Mouse (Mus musculus) lung, embryonic 14.5 days (tissue): ENCODE measurements around the gene Usp47. TPM values are rescaled to one million over a fixed set of nuclear protein-coding genes. Genes with fewer than 3 reads are reported as not detected.

ENCODE experiments used
- ATAC-seq: fragments of 200-750 bp; cut with Nextera tagmentation; 2 replicates; pipeline ENCODE4 v1.8.0; 2017; ENCODE audit warnings: mild to moderate bottlenecking, moderate TSS enrichment, moderate library complexity; ENCODE audit not compliant: insufficient read depth
- DNase-seq: peaks from one replicate; pipeline ENCODE4 v3.0.0-alpha.2; 2015
- H3K27ac ChIP-seq: fragments of 300-500 bp; sonication (generic); 2 replicates; pipeline ENCODE4 v1.5.1; 2014; ENCODE audit warnings: low read depth, mild to moderate bottlenecking, moderate library complexity
- H3K27me3 ChIP-seq: fragments of 300-500 bp; sonication (generic); 2 replicates; pipeline ENCODE4 v1.6.1; 2014; ENCODE audit warnings: low read length, control low read depth; ENCODE audit not compliant: insufficient read depth
- H3K36me3 ChIP-seq: fragments of 300-500 bp; sonication (generic); 2 replicates; pipeline ENCODE4 v1.6.1; 2014; ENCODE audit warnings: control low read depth; ENCODE audit not compliant: insufficient read depth
- H3K4me1 ChIP-seq: fragments of 300-500 bp; sonication (generic); 2 replicates; pipeline ENCODE4 v1.6.1; 2014; ENCODE audit warnings: antibody characterized with exemption, control low read depth; ENCODE audit not compliant: insufficient read depth
- H3K4me2 ChIP-seq: fragments of 300-500 bp; sonication (generic); 2 replicates; pipeline ENCODE4 v1.6.1; 2014; ENCODE audit warnings: mild to moderate bottlenecking
- H3K4me3 ChIP-seq: fragments of 300-500 bp; sonication (generic); 2 replicates; pipeline ENCODE4 v1.5.1; 2014; ENCODE audit warnings: low read depth, low read length
- H3K9ac ChIP-seq: fragments of 300-500 bp; sonication (generic); 2 replicates; pipeline ENCODE4 v1.6.1; 2014
- H3K9me3 ChIP-seq: fragments of 300-500 bp; sonication (generic); 2 replicates; pipeline ENCODE4 v1.6.1; 2016; ENCODE audit warnings: low read depth, low read length, control low read depth
- CTCF ChIP-seq: IDR thresholded peaks from 2 replicates; pipeline ENCODE4 v1.5.1; 2016; ENCODE audit warnings: antibody characterized with exemption, low read depth
- WGBS: fragments of 180-500 bp; shearing (Covaris S2); extraction: QIAGEN DNeasy Blood & Tissue Kit; methylation state at CpG from one replicate; pipeline ENCODE4 v1.1.7; 2014; 5-methylcytosine and 5-hydroxymethylcytosine counted together
- polyA plus RNA-seq: library from polyadenylated mRNA; unstranded; fragments of >200 nt; fragmentation: Nextera tagmentation; extraction: Ambion mirVana; gene quantifications from 2 replicates; pipeline ENCODE4 v1.2.1, GENCODE M21; 2014

Usp47 gene
- polyA plus RNA-seq, 1 experiment from 2014 or later: 92.1 TPM

DNA sequence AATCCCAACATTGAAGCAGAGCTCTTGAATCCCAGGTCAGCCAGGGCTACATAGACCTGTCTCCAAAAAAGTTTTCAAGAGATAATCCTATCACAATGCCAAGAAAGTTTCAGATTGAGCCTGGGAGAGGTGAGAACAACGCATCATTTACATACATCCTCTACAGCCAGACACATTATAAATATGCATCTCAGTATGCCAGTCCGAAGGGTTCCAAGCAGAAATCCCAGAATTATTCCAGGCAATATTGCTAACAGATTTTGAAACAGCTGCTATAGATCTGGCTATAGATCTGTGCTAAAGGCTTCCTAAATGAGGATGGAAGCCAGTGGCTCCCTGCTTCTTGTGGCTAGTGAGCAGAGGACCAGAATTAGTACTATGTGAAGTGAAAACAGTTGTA lies 77.6 kb downstream of the Usp47 start:
- Histone ChIP-seq H3K4me1 (no peaks in the 10 kb centered on the region), H3K9ac (no peak overlapping the region), H3K4me3 (no peak overlapping the region), H3K36me3 (peaks cover 87% of the 10 kb centered on the region), H3K4me2 (no peak overlapping the region), H3K9me3 (no peaks in the 10 kb centered on the region), H3K27me3 (no peaks in the 10 kb centered on the region), H3K27ac (no peak overlapping the region)
- TF ChIP-seq CTCF: no peak
- ATAC-seq (no peak), DNase-seq (no peak)
- 92% methylated on average over 2 of the region's 2 CpGs for WGBS

DNA sequence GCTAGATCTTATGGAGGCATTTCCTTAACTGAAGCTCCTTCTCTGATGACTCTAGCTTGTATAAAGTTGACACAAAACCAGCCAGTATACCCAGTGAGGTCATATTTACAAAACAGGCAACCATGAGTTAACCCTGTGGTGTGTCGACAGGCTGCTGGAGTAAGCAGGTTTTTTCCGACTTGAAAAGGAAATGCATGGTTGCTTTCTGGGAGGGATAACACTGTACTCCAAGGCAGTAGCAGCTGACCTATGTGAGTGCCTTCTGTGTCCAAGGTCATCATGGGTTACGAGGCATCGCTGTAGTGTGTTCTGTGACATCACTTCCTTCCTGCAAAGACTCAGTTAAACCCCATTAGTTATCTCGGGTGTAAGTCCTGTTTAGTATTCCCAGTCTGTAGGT lies 79.6 kb downstream of the Usp47 start:
- H3K27me3 ChIP-seq: no peaks in the 10 kb centered on the region
- ATAC-seq: no peak
- TF ChIP-seq CTCF: no peak
- H3K4me1 ChIP-seq: no peaks in the 10 kb centered on the region
- no peaks in the 10 kb centered on the region for H3K9me3 ChIP-seq
- H3K4me3 ChIP-seq: no peak overlapping the region
- DNase-seq: no peak
- no peak overlapping the region for H3K27ac ChIP-seq
- H3K4me2 ChIP-seq: no peak overlapping the region
- 77% methylated on average over 5 of the region's 5 CpGs for WGBS
- H3K36me3 ChIP-seq: peaks cover 89% of the 10 kb centered on the region
- no peak overlapping the region for H3K9ac ChIP-seq

GRCm38 (mm10) chr7:112103816-112104215 lies 80.5 kb downstream of the Usp47 start:
- no peak for TF ChIP-seq CTCF
- Histone ChIP-seq H3K4me2 (no peak overlapping the region), H3K27me3 (no peaks in the 10 kb centered on the region), H3K4me3 (no peak overlapping the region), H3K27ac (no peak overlapping the region), H3K4me1 (no peaks in the 10 kb centered on the region), H3K9me3 (no peaks in the 10 kb centered on the region), H3K9ac (no peak overlapping the region), H3K36me3 (peaks cover 89% of the 10 kb centered on the region)
- ATAC-seq (no peak), DNase-seq (no peak)
- WGBS: 70% methylated on average over 5 of the region's 5 CpGs

- no peaks in the 10 kb centered on the region for H3K9me3 ChIP-seq
- H3K4me2 ChIP-seq: no peak overlapping the region
- DNase-seq (no peak), ATAC-seq (no peak)
- TF ChIP-seq CTCF: no peak
- H3K27me3 ChIP-seq: no peaks in the 10 kb centered on the region
- H3K27ac ChIP-seq: no peak overlapping the region
- H3K36me3 ChIP-seq: peaks cover 80% of the 10 kb centered on the region
- no peaks in the 10 kb centered on the region for H3K4me1 ChIP-seq
- no peak overlapping the region for H3K9ac ChIP-seq
- H3K4me3 ChIP-seq: no peak overlapping the region
Observed at GRCm38 (mm10) chr7:112108757-112109156, 85.5 kb downstream of the Usp47 start.

DNA sequence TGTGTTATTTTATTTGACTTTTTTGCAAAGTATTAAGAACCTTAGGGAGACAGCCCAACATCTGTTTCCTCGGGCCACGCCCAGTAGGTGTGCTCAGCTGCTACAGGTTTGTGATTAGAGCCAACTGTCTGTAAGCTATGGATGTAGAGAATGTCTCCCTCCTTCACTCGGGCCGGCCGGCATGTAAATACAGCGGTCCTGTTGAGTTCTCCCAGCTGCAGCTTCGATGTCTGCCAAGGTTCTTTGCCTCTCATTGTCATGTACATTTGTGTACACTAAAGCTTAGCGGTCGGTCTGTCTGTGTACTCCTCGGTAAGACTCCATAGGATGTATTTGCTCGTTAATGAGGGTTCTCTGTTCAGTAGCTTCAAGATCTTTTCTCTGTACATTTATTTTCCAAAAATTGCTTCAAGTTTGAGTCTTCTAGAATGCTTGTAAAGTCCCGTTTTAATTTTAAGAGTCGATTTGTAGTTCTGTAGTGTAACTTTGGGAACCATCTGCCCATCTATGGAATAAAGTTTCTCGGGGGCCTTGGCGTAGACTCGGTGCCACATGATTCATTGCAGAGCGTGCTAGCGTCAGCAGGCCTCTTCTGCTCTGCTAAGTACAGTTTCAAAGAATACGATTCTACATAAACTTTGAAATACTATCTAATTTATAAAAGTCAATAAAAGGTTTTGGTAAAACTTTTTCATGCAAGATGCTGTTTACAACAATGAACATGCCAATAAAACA lies 87.5 kb downstream of the Usp47 start:
- Histone ChIP-seq H3K9ac (no peak overlapping the region), H3K9me3 (no peaks in the 10 kb centered on the region), H3K4me2 (no peak overlapping the region), H3K27me3 (no peaks in the 10 kb centered on the region), H3K4me1 (no peaks in the 10 kb centered on the region), H3K4me3 (no peak overlapping the region), H3K36me3 (peaks cover 62% of the 10 kb centered on the region), H3K27ac (no peak overlapping the region)
- no peak for TF ChIP-seq CTCF
- ATAC-seq (no peak), DNase-seq (peak; percentile 43)
- 77% methylated on average over 19 of the region's 19 CpGs for WGBS

- Histone ChIP-seq H3K4me1 (no peaks in the 10 kb centered on the region), H3K4me2 (no peak overlapping the region), H3K36me3 (peaks cover 10% of the 10 kb centered on the region), H3K27me3 (no peaks in the 10 kb centered on the region), H3K9me3 (no peaks in the 10 kb centered on the region), H3K4me3 (no peak overlapping the region), H3K27ac (no peak overlapping the region), H3K9ac (no peak overlapping the region)
- no peak for ATAC-seq
- TF ChIP-seq CTCF: no peak
- 80% methylated on average over 7 of the region's 7 CpGs for WGBS
- no peak for DNase-seq
Observed at GRCm38 (mm10) chr7:112117501-112117900, 94.2 kb downstream of the Usp47 start.

DNA sequence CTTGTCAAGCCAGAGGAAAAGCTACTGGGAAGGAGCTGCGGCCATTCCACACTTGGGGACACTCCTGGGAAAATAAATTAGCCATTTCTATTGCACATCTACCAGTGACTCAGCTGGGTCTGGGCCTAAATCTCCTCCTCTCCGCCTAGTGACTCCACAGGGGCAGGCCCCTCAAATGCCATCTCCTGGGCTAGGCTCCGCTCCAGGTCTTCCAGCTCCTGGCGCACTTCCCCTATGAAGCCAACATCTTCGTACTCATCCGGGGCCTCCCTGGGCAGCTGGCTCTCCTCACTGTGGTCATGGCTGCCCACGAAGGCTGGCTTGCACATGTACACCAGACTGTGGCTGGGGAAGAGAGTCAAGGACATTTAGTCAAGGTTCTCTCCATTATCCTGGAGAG lies 94.8 kb downstream of the Usp47 start:
- Histone ChIP-seq H3K36me3 (0 out of 2 replicates have a peak, but pooled peaks cover 5% of the 10 kb centered on the region), H3K9me3 (no peaks in the 10 kb centered on the region), H3K4me3 (no peak overlapping the region), H3K9ac (no peak overlapping the region), H3K27ac (no peak overlapping the region), H3K27me3 (no peaks in the 10 kb centered on the region), H3K4me1 (no peaks in the 10 kb centered on the region), H3K4me2 (no peak overlapping the region)
- no peak for ATAC-seq
- no peak for TF ChIP-seq CTCF
- WGBS: 83% methylated on average over 7 of the region's 7 CpGs
- DNase-seq: no peak
